Mouse (Mus musculus) forebrain, embryonic 16.5 days (tissue): ENCODE results near the gene Ank2. TPM values are rescaled to one million over a fixed set of nuclear protein-coding genes. Genes with fewer than 3 reads are reported as not detected.

Source experiments
- ATAC-seq: fragments of 200-750 bp; cut with Nextera tagmentation; 2 replicates; pipeline ENCODE4 v1.8.0; 2017; ENCODE audit warnings: mild to moderate bottlenecking, moderate library complexity
- H3K27ac ChIP-seq: fragments of 300-500 bp; sonication (generic); 2 replicates; pipeline ENCODE4 v1.5.1; 2014; ENCODE audit warnings: low read length, control low read depth
- H3K27me3 ChIP-seq: fragments of 300-500 bp; sonication (generic); replicated peaks from 2 replicates; pipeline ENCODE4 v1.6.1; 2014; ENCODE audit warnings: low read length; ENCODE audit not compliant: control insufficient read depth, insufficient read depth
- H3K36me3 ChIP-seq: fragments of 300-500 bp; sonication (generic); 2 replicates; pipeline ENCODE4 v1.6.1; 2014; ENCODE audit not compliant: control insufficient read depth, insufficient read depth
- H3K4me1 ChIP-seq: fragments of 300-500 bp; sonication (generic); replicated peaks from 2 replicates; pipeline ENCODE4 v1.6.1; 2014; ENCODE audit warnings: low read length; ENCODE audit not compliant: control insufficient read depth, insufficient read depth
- H3K4me2 ChIP-seq: fragments of 300-500 bp; sonication (generic); 2 replicates; pipeline ENCODE4 v1.6.1; 2014; ENCODE audit warnings: mild to moderate bottlenecking, low read length, control low read depth
- H3K4me3 ChIP-seq: fragments of 300-500 bp; sonication (generic); replicated peaks from 2 replicates; pipeline ENCODE4 v1.5.1; 2014; ENCODE audit warnings: mild to moderate bottlenecking, low read length, control low read depth
- H3K9ac ChIP-seq: fragments of 300-500 bp; sonication (generic); replicated peaks from 2 replicates; pipeline ENCODE4 v1.6.1; 2014; ENCODE audit warnings: low read depth, low read length, control low read depth
- H3K9me3 ChIP-seq: fragments of 300-500 bp; sonication (generic); 2 replicates; pipeline ENCODE4 v1.6.1; 2016; ENCODE audit warnings: low read length; ENCODE audit not compliant: control insufficient read depth
- WGBS: fragments of 180-500 bp; shearing (Covaris S2); extraction: QIAGEN DNeasy Blood & Tissue Kit; methylation state at CpG from one replicate; pipeline ENCODE4 v1.1.7; 2014; 5-methylcytosine and 5-hydroxymethylcytosine counted together
- polyA plus RNA-seq: library from polyadenylated mRNA; unstranded; fragments of >200 nt; fragmentation: Nextera tagmentation; extraction: Ambion mirVana; gene quantifications from 2 replicates; pipeline ENCODE4 v1.2.1, GENCODE M21; 2015

Gene Ank2
- polyA plus RNA-seq, 1 experiment from 2014 or later = 201 TPM

- 87% methylated on average over 3 of the region's 3 CpGs for WGBS
- no peaks in the 10 kb centered on the region for H3K9me3 ChIP-seq
Measured at GRCm38 (mm10) chr3:127383231-127383630, 115.9 kb downstream of the Ank2 start.

GRCm38 (mm10) chr3:127376901-127377460 is 122.2 kb downstream of the Ank2 start:
- no peak overlapping the region for H3K4me2 ChIP-seq
- no peaks in the 10 kb centered on the region for H3K27me3 ChIP-seq
- 61% methylated on average over 8 of the region's 8 CpGs for WGBS
- no peak overlapping the region for H3K4me3 ChIP-seq
- H3K36me3 ChIP-seq = no peaks in the 10 kb centered on the region
- peak; percentile 60 for ATAC-seq
- no peak overlapping the region for H3K9ac ChIP-seq
- H3K27ac ChIP-seq = no peak overlapping the region
- H3K9me3 ChIP-seq = no peaks in the 10 kb centered on the region; the same call in 1 of the 2 replicates
- peaks cover 20% of the 10 kb centered on the region for H3K4me1 ChIP-seq

More at GRCm38 (mm10) chr3:127383231-127383630, 115.9 kb downstream of the Ank2 start:
- no peak for ATAC-seq
- Histone ChIP-seq H3K9ac (no peak overlapping the region), H3K4me1 (peaks cover 5% of the 10 kb centered on the region), H3K36me3 (no peaks in the 10 kb centered on the region), H3K4me2 (no peak overlapping the region), H3K27me3 (no peaks in the 10 kb centered on the region), H3K27ac (no peak overlapping the region), H3K4me3 (no peak overlapping the region)

GRCm38 (mm10) chr3:127375956-127376660 is 123.0 kb downstream of the Ank2 start:
- Histone ChIP-seq H3K36me3 (no peaks in the 10 kb centered on the region), H3K4me2 (peak overlapping the region; percentile 20; the same call in 1 of the 2 replicates), H3K27me3 (no peaks in the 10 kb centered on the region), H3K9me3 (no peaks in the 10 kb centered on the region; the same call in 1 of the 2 replicates), H3K4me3 (no peak overlapping the region), H3K27ac (peak overlapping the region; percentile 27; the same call in 1 of the 2 replicates), H3K4me1 (peaks cover 20% of the 10 kb centered on the region), H3K9ac (no peak overlapping the region)
- ATAC-seq = peak; percentile 26; the same call in 1 of the 2 replicates
- WGBS = 14% methylated on average over 11 of the region's 11 CpGs

GRCm38 (mm10) chr3:127374190-127374710 is 124.9 kb downstream of the Ank2 start:
- Histone ChIP-seq H3K4me1 (peaks cover 20% of the 10 kb centered on the region), H3K27ac (no peak overlapping the region), H3K9ac (no peak overlapping the region), H3K9me3 (no peaks in the 10 kb centered on the region; the same call in 1 of the 2 replicates), H3K36me3 (no peaks in the 10 kb centered on the region), H3K27me3 (no peaks in the 10 kb centered on the region), H3K4me2 (no peak overlapping the region), H3K4me3 (no peak overlapping the region)
- 89% methylated on average over 6 of the region's 6 CpGs for WGBS
- ATAC-seq = no peak

- Histone ChIP-seq H3K4me2 (no peak overlapping the region), H3K36me3 (no peaks in the 10 kb centered on the region), H3K4me1 (peaks cover 14% of the 10 kb centered on the region), H3K9me3 (no peaks in the 10 kb centered on the region; the same call in 1 of the 2 replicates), H3K27ac (no peak overlapping the region), H3K27me3 (no peaks in the 10 kb centered on the region), H3K4me3 (no peak overlapping the region), H3K9ac (no peak overlapping the region)
- WGBS = 100% methylated on average over 1 of the region's 1 CpGs
- ATAC-seq = no peak
Measured at GRCm38 (mm10) chr3:127371774-127372173, 127.4 kb downstream of the Ank2 start.

GRCm38 (mm10) chr3:127369529-127369928 is 129.6 kb downstream of the Ank2 start:
- ATAC-seq = no peak

GRCm38 (mm10) chr3:127367450-127367849 is 131.7 kb downstream of the Ank2 start:
- 66% methylated on average over 4 of the region's 4 CpGs for WGBS
- no peak overlapping the region for H3K4me2 ChIP-seq
- H3K4me3 ChIP-seq = no peak overlapping the region
- no peak for ATAC-seq
- H3K4me1 ChIP-seq = peaks cover 4% of the 10 kb centered on the region; the same call in 1 of the 2 replicates
- H3K36me3 ChIP-seq = no peaks in the 10 kb centered on the region
- no peak overlapping the region for H3K27ac ChIP-seq
- H3K9me3 ChIP-seq = no peaks in the 10 kb centered on the region; the same call in 1 of the 2 replicates
- no peak overlapping the region for H3K9ac ChIP-seq
- no peaks in the 10 kb centered on the region for H3K27me3 ChIP-seq

More at GRCm38 (mm10) chr3:127369529-127369928, 129.6 kb downstream of the Ank2 start:
- Histone ChIP-seq H3K4me2 (no peak overlapping the region), H3K9ac (no peak overlapping the region), H3K27ac (no peak overlapping the region), H3K36me3 (no peaks in the 10 kb centered on the region), H3K9me3 (no peaks in the 10 kb centered on the region; the same call in 1 of the 2 replicates), H3K4me3 (no peak overlapping the region), H3K27me3 (no peaks in the 10 kb centered on the region), H3K4me1 (no peaks in the 10 kb centered on the region)
- 70% methylated on average over 6 of the region's 6 CpGs for WGBS

GRCm38 (mm10) chr3:127363512-127363911 is 135.6 kb downstream of the Ank2 start:
- Histone ChIP-seq H3K27me3 (no peaks in the 10 kb centered on the region), H3K4me3 (no peak overlapping the region), H3K27ac (no peak overlapping the region; the same call in 1 of the 2 replicates), H3K4me2 (no peak overlapping the region), H3K9me3 (no peaks in the 10 kb centered on the region), H3K36me3 (no peaks in the 10 kb centered on the region), H3K9ac (no peak overlapping the region), H3K4me1 (peaks cover 6% of the 10 kb centered on the region; the same call in 1 of the 2 replicates)
- WGBS = 63% methylated on average over 15 of the region's 15 CpGs
- peak; percentile 62 for ATAC-seq
